ENCODE assay signal across 8 mouse cellular contexts in genomic region chr17:74993726-74994581, GRCm38 (mm10). TPM values are rescaled to one million over a fixed set of nuclear protein-coding genes. Genes with fewer than 3 reads are reported as not detected.
DNase-seq lines count a peak whose midpoint lies in the region; ATAC-seq and TF ChIP-seq lines count a peak whose summit lies in the region.

No protein-coding gene starts in this region.

- DNase-seq in right cerebral cortex, postnatal 4 days: peak; percentile 20
- DNase-seq in right cerebral cortex, postnatal 14 days: no peak
- peak; percentile 85 for DNase-seq in forebrain, embryonic 11.5 days (ENCODE audit: low spot score)
- peak; percentile 47 for DNase-seq in hindbrain, postnatal 0 days (ENCODE audit: low spot score)
- DNase-seq in lung, embryonic 14.5 days: peak; percentile 89
- DNase-seq in retina, embryonic 14.5 days (ENCODE audit: low spot score): peak; percentile 71
- no peak for DNase-seq in layer of hippocampus, postnatal 25 days (ENCODE audit: extremely low spot score in 1 of 2, low spot score in 1 of 2)
- no peak for DNase-seq in left cerebral cortex, adult 11 months (ENCODE audit: low spot score)

- H3K9ac ChIP-seq in forebrain, embryonic 11.5 days (ENCODE audit: low read length): peak overlapping the region; percentile 28
- peak overlapping the region; percentile 14; the same call in 1 of the 2 replicates for H3K9ac ChIP-seq in hindbrain, postnatal 0 days (replicated peaks; ENCODE audit: low read length)
- H3K9ac ChIP-seq in lung, embryonic 14.5 days: no peak overlapping the region

- ATAC-seq in forebrain, embryonic 11.5 days (replicated peaks; ENCODE audit: low FRiP score): peak; percentile 92
- ATAC-seq in hindbrain, postnatal 0 days: no peak
- ATAC-seq in lung, embryonic 14.5 days (ENCODE audit: insufficient read depth): peak; percentile 90

- no peak for TF ChIP-seq CTCF in hindbrain, postnatal 0 days (IDR thresholded peaks at IDR 0.05; ENCODE audit: low read depth)
- TF ChIP-seq CTCF in lung, embryonic 14.5 days (IDR thresholded peaks at IDR 0.05; ENCODE audit: low read depth): no peak

- H3K4me3 ChIP-seq in forebrain, embryonic 11.5 days (ENCODE audit: low read depth, low read length): peak overlapping the region; percentile 13
- peak overlapping the region; percentile 26 for H3K4me3 ChIP-seq in hindbrain, postnatal 0 days (ENCODE audit: low read length)
- peak overlapping the region; percentile 20 for H3K4me3 ChIP-seq in lung, embryonic 14.5 days (ENCODE audit: low read depth, low read length)

- peak overlapping the region; percentile 42 for H3K4me2 ChIP-seq in forebrain, embryonic 11.5 days (ENCODE audit: low read depth, low read length, severe bottlenecking)
- H3K4me2 ChIP-seq in hindbrain, postnatal 0 days (ENCODE audit: low read depth, low read length): peak overlapping the region; percentile 48
- H3K4me2 ChIP-seq in lung, embryonic 14.5 days: peak overlapping the region; percentile 59

- peak overlapping the region; percentile 58; the same call in 1 of the 2 replicates for H3K27ac ChIP-seq in forebrain, embryonic 11.5 days (ENCODE audit: low read depth, low read length)
- H3K27ac ChIP-seq in hindbrain, postnatal 0 days: no peak overlapping the region
- H3K27ac ChIP-seq in lung, embryonic 14.5 days (ENCODE audit: low read depth): peak overlapping the region; percentile 85

- 3% methylated on average over 26 of the region's 26 CpGs for WGBS in forebrain, embryonic 11.5 days
- 4% methylated on average over 26 of the region's 26 CpGs for WGBS in hindbrain, postnatal 0 days
- WGBS in lung, embryonic 14.5 days: 3% methylated on average over 26 of the region's 26 CpGs

- H3K4me1 ChIP-seq in forebrain, embryonic 11.5 days (replicated peaks; ENCODE audit: control insufficient read depth, insufficient read depth, low read length): peaks cover 9% of the 10 kb centered on the region; the same call in 1 of the 2 replicates
- H3K4me1 ChIP-seq in hindbrain, postnatal 0 days (ENCODE audit: insufficient read depth, low read length): 0 out of 2 replicates have a peak, but pooled peaks cover 6% of the 10 kb centered on the region
- H3K4me1 ChIP-seq in lung, embryonic 14.5 days (ENCODE audit: insufficient read depth): peaks cover 7% of the 10 kb centered on the region; the same call in 1 of the 2 replicates

- no peaks in the 10 kb centered on the region for H3K36me3 ChIP-seq in forebrain, embryonic 11.5 days (ENCODE audit: control insufficient read depth, insufficient read depth, low read length)
- no peaks in the 10 kb centered on the region for H3K36me3 ChIP-seq in hindbrain, postnatal 0 days (ENCODE audit: insufficient read depth, low read length)
- H3K36me3 ChIP-seq in lung, embryonic 14.5 days (ENCODE audit: insufficient read depth): no peaks in the 10 kb centered on the region

- no peaks in the 10 kb centered on the region for H3K9me3 ChIP-seq in forebrain, embryonic 11.5 days (ENCODE audit: control insufficient read depth, low read length)
- no peaks in the 10 kb centered on the region for H3K9me3 ChIP-seq in hindbrain, postnatal 0 days (ENCODE audit: low read length)
- H3K9me3 ChIP-seq in lung, embryonic 14.5 days (ENCODE audit: low read depth, low read length): peaks cover 12% of the 10 kb centered on the region; the same call in 1 of the 2 replicates

- no peaks in the 10 kb centered on the region for H3K27me3 ChIP-seq in forebrain, embryonic 11.5 days (ENCODE audit: control insufficient read depth, insufficient read depth, low read length)
- no peaks in the 10 kb centered on the region for H3K27me3 ChIP-seq in hindbrain, postnatal 0 days (ENCODE audit: insufficient read depth, low read length)
- no peaks in the 10 kb centered on the region for H3K27me3 ChIP-seq in lung, embryonic 14.5 days (ENCODE audit: insufficient read depth, low read length)

RNA-seq across cellular contexts. Expression of gene Ltbp1, which starts 11.4 kb away (rescaled TPM):
- 4.2 and 5.0 TPM in 2 replicates for polyA plus RNA-seq in forebrain, embryonic 11.5 days (2014; fragmentation: Nextera tagmentation; extraction: Ambion mirVana)
- total RNA-seq in hindbrain, postnatal 0 days (2014; rRNA removed): 5.0 and 6.6 TPM in 2 replicates
- polyA plus RNA-seq in hindbrain, postnatal 0 days (2015; fragmentation: Nextera tagmentation; extraction: Ambion mirVana): 1.4 and 1.7 TPM in 2 replicates
- 32.9 and 33.8 TPM in 2 replicates for polyA plus RNA-seq in lung, embryonic 14.5 days (2014; fragmentation: Nextera tagmentation; extraction: Ambion mirVana)
- total RNA-seq in layer of hippocampus, postnatal 25 days (2021): 1 to 10 TPM; 7.7 to 7.8 TPM

Comparison
In these comparisons a context has a peak if more than half of its experiments do, and no peak if none do; other contexts are left out.
1. DNase-seq: peak in right cerebral cortex, postnatal 4 days (single experiment), forebrain, embryonic 11.5 days (single experiment), hindbrain, postnatal 0 days (single experiment), lung, embryonic 14.5 days (single experiment) and retina, embryonic 14.5 days (single experiment); none in right cerebral cortex, postnatal 14 days (single experiment), layer of hippocampus, postnatal 25 days (0 of 2) and left cerebral cortex, adult 11 months (single experiment).
2. Peak in every context shown above with its lines, with median percentiles within 50 percentile points of each other: H3K4me2 ChIP-seq and H3K4me3 ChIP-seq.